Mouse (Mus musculus) bone marrow, adult 2 months (tissue): ENCODE results near the gene Hoxa13.

ENCODE experiments used
- CTCF ChIP-seq: fragments of 200-500 bp; IDR thresholded peaks from 2 replicates; pipeline ENCODE4 v1.5.1; 2011; ENCODE audit warnings: low read length, control low read depth; ENCODE audit not compliant: control insufficient read depth, insufficient read depth
- POLR2A ChIP-seq: fragments of 200-500 bp; IDR thresholded peaks from 2 replicates; pipeline ENCODE4 v1.6.1; 2011; ENCODE audit warnings: low read depth, mild to moderate bottlenecking, control low read depth, low read length, borderline replicate concordance; ENCODE audit not compliant: control insufficient read depth

DNA sequence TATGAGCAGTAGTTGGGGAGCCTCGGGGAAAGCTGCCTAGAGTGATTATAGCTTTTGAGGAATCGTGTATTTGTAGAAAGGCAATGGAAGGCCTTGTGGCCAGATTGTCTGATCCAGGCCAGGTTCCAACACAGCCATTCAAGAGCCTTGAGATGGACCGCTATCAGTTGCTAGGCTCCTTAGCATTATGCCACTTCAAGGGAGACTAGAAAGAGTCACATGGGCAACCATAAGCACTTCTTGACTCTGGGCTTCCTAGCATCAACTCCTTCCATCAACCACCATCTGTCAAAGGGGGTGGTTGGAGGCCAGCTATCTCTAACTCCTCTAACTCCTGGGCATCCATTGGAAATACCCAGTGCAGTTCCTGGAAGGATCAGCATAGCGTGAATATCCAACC, 10.9 kb downstream of the Hoxa13 start:
- no peak for TF ChIP-seq CTCF
- no peak for TF ChIP-seq POLR2A
